Mouse (Mus musculus) adrenal gland, adult 8-10 months (tissue): ENCODE data around the gene Mmrn2. TPM values are rescaled to one million over a fixed set of nuclear protein-coding genes. Genes with fewer than 3 reads are reported as not detected.

Experiments
- DNase-seq: peaks from one replicate; pipeline ENCODE4 v3.0.0; 2022
- total RNA-seq, 4 experiments: library from RNA; stranded (reverse); gene quantifications; 2 replicates each; pipeline ENCODE4 v1.2.4; 2022

Gene Mmrn2
- total RNA-seq: 10 to 100 TPM; 27.7 to 45.8 (median 39.9) TPM

DNA sequence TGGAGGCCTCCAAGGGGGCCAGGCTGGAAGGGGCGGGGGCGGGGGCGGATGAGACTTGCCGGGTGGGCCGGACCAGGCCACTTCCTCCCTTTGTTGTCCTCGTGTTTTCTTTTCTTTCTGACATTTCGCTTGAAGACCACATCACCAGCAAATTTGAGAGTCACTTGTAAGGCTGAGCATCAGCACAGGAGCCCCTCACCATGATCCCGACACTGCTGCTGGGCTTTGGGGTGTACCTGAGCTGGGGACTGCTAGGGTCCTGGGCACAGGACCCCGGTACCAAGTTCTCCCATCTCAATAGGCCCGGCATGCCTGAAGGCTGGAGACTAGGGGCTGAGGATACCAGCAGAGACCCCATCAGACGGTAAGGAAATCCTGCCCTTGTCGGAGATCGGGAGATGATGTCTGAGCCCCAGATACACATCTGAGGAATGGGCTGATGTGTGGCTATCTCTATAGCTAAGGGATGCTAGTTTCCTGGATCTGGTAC lies at the start of gene Mmrn2:
TSS of gene Mmrn2 (plus strand) at position 51 of the 490 bp plus-strand sequence.
- DNase-seq: no peak

- no peak for DNase-seq
Measured at GRCm38 (mm10) chr14:34326606-34327005, 48.7 kb upstream of the Mmrn2 start.

DNA sequence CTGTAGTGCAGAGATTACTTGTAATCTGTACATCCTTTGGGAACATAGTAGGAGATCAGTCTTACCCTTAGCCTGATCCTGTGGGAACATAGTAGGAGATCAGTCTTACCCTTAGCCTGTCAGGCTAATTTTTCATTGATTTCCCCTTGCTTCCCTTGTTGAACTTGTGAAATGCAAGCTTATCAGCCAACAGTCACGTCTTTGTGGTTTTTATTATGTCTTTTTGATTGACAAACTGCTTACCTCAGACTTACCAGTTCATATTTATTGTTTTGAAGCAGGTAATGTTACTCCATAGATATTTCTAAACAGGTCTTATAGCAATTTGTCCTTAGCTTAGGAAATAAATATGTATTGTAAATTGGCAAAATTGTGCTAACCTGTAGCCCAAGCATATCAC lies 47.6 kb upstream of the Mmrn2 start:
- no peak for DNase-seq

GRCm38 (mm10) chr14:34330657-34331158 lies 44.6 kb upstream of the Mmrn2 start:
- no peak for DNase-seq

GRCm38 (mm10) chr14:34331886-34332285 lies 43.4 kb upstream of the Mmrn2 start:
- DNase-seq: no peak

DNA sequence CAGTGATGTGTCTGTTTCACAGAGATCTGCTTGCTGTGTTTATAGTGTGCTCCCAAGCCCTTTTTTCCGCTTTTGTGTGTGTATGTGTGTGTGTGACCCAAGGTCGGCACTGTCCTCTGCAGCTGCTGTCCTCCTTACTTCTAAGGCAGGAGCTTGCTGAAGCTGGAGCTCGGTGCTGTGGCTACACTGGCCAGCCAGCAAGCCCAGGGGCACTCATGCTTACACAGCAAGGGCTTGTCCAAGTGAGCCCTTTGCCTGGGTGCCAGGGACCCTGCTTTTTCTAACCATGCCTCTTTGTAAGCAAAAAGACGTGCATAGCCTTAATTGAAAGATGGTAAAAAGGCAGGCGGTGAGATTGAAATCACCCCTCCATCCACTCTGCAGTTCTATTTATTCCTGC lies 42.8 kb upstream of the Mmrn2 start:
- DNase-seq: no peak

GRCm38 (mm10) chr14:34339446-34339845 lies 35.8 kb upstream of the Mmrn2 start:
- no peak for DNase-seq

DNA sequence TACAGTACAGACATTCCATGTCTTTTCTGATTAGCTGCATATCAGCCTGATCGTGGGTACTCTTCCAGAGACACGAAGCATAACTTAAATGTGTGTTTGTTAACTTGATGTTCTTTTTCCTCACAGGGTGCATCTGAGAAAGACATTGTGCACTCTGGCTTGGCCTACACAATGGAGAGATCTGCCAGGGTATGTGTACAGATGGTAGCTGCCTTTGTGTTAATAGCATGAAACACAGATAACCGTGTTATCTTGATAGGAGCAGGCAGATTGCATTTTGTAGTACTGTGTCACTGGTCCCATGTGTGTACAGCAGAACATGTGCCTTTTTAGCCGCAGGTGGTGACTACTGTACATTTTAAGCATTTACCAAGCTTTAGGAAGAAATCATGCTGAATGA lies 33.3 kb upstream of the Mmrn2 start:
- no peak for DNase-seq

GRCm38 (mm10) chr14:34343078-34343477 lies 32.2 kb upstream of the Mmrn2 start:
- no peak for DNase-seq

DNA sequence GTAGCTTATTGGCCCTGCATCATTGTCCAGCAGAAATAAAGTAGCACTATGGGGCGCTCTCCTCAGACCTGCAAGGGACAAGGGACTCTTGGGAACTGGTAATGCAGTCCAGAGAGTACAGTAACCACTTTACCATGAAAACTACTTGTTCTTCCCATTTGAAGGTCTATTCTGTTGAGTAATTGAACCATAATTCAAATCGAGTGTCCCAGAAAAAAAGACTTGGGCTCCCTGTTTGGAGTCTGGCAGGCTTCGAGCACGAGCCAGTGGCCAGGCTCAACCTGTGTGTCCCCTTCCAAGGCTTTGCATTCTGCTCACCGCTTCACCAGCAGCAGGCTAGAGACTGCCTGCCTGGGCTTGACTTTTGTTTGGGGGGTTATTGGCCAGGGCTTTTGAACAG lies 30.9 kb upstream of the Mmrn2 start:
- DNase-seq: no peak

DNA sequence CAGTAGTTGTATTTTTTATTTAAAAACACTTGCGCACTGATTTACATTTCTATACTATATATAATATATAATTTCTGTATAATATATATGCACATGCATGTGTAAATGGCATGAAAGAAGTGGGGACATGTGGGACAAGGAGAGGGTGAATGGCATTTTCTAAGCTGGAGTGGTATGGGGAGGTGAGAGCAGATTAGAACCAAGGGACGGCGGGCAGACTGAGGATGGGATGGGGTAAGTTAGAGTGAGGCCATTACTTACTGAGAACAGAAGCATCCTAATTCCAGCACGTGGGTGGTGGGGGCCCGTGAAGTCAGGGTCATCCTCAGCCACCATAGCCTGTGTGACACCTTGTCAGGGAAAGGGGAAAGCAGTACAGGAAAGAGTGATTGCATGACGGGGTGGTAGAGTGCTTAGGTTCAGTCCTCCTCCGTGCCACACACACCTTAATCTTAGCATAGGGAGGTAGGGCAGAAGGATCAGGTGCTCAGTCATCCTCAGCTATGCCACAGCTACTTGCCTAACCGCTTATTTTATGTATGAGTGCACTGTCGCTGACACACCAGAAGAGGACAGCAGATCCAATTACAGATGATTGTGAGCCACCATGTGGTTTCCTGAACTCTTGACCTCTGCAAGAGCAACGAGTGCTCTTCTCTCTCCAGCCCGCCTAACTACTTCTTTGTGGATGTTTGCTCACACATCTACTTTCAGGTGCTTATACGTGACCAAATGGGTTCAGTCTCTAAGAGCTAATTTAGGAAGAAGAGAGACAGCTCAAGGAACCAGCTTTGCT lies 29.3 kb upstream of the Mmrn2 start:
- DNase-seq: no peak

GRCm38 (mm10) chr14:34347084-34347483 lies 28.2 kb upstream of the Mmrn2 start:
- no peak for DNase-seq

- no peak for DNase-seq
Measured at GRCm38 (mm10) chr14:34348301-34348700, 27.0 kb upstream of the Mmrn2 start.

- DNase-seq: no peak
Measured at GRCm38 (mm10) chr14:34349007-34349406, 26.3 kb upstream of the Mmrn2 start.

GRCm38 (mm10) chr14:34351660-34352059 lies 23.6 kb upstream of the Mmrn2 start:
- no peak for DNase-seq

DNA sequence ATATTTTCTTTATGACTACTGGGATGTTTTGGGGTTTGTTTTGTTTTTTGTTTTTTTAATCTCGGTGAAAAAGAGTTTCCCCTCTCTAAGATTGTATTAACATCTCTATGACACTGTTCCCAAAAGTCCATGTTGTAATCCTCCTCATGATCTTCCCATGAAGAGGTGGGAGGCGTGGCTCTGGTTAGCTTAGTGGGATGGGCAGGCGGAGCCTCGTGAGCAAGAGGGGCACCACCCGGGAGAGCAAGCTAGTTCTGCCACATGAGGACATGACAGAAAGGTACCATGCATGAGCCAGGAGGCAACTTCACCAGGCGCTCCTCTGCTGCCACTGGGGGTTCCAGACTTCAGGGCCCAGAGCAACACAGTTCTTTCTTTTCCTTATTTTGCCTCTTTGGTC lies 22.7 kb upstream of the Mmrn2 start:
- DNase-seq: no peak

DNA sequence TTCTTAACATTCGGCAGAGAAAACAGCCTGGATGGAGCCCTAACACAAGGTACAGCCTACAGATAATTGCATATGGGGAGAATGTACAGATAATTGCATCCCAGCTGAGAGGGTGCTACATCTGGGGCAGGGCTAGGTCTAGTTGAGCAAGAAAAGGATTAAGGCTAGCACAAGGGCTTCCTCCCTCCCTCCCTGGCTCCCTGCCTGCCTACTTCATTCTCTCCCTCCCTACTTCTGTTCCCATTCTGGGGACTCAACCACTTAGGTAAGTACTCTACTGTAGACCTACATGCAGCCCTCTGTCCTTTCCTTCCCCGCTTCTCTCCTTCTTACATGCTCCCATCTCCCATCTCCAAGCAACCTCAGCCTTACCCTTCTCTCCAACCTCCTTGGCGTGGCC lies 21.9 kb upstream of the Mmrn2 start:
- DNase-seq: no peak

GRCm38 (mm10) chr14:34354456-34354855 lies 20.8 kb upstream of the Mmrn2 start:
- DNase-seq: no peak

- no peak for DNase-seq
Measured at GRCm38 (mm10) chr14:34355301-34355700, 20.0 kb upstream of the Mmrn2 start, which contains the start of gene Fam25c. Fam25c (minus strand) TSS chr14:34355433.

- DNase-seq: no peak
Measured at GRCm38 (mm10) chr14:34357671-34358455, 17.4 kb upstream of the Mmrn2 start.

DNA sequence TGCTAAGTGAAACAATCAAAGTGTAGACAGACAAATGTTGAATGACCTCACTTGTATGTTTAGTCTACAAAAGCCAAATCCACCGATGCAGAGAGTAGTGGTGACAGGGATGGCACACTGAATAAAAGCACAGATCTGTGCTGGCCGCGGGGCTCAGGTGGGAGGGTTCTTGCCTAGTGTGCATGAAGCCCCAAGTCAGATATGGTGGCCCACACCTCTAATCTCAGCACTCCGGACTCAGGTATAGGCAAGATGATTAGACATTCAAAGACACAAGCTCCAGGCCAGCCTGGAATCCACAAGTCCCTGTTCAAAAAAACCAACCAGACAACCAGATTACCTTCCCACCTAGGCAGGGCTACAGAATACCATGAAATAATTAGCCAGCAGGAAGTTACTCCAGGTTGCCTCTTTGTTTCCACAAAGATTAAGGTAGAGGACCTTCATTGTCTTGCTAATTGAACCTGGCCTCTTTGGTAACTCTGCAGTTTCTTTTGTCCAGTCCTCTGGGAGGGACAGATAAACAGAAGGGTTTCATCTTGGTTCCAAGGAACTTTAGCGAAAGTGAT lies 15.5 kb upstream of the Mmrn2 start:
- DNase-seq: no peak

GRCm38 (mm10) chr14:34360251-34360650 lies 15.0 kb upstream of the Mmrn2 start:
- no peak for DNase-seq

DNA sequence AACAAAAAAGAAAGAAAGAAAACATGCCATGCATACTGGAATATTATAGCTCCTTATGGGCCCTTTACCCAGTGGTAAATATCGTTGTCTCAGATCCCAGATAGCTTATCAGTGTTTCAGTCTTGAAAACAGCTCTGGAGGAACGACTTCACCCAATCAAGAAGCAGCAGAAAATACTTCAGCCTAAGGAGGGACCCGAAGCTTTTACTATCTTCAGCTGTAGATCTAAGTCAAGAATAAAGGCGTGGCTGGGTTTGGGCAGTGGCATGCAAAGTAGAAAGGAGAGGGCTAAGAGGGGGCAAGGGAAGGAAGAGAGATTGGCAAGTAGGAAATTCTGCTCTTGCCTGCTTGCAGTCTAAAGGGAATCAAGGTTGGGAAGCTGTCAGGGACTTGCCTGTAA lies 13.1 kb upstream of the Mmrn2 start:
- no peak for DNase-seq
